8 mouse cellular contexts compared by ENCODE assay signal in the genomic region with DNA sequence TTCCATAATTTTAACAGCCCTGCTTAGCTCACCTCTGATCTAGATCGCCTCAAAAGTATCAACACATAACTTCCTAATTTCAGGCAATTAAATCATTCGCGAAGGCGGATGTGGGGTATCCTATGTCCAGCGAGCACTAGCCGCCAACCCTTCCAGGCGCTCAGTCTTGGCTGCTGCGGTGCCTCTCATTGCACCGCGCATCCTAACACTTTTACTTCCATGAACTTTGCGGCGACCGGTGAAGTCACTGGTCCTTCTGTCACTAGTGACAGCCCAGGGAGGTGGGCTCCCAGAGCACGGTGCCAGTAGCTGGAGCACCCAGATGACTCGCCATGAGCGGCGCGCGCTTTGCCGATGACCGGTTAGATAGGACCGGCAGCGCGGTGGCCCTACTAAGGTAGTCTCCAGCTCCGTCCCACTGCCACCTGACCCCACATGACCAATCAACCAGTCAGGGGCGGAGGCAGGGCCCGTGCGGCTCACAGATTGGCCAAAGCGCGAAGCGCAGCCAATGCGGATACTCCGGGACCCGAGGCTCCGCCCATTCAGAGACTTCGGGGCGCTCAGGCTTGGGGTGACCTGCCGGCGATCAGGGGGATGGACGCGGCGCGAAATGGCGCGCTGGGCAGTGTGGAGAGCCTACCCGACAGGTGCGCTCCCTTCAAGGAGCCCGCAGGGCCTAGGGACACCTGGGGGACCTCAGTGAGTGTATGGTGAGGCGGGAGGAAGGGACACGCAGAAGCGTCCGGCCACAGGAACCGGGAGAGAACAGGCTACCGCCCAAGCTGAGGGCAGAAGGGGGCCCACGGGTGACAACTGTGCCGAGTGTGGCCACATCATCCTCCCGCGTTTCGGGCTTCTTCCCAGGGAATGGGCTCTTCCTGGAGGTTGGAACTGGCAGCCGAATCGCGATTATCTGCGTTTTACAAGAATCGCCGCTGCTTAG. TPM values are rescaled to one million over a fixed set of nuclear protein-coding genes. Genes with fewer than 3 reads are reported as not detected.
DNase-seq lines count a peak whose midpoint lies in the region; ATAC-seq and TF ChIP-seq lines count a peak whose summit lies in the region.

A gene (plus strand): TSS at position 540 of the 946 bp plus-strand sequence.

- peak within 1 kb of the TSS; percentile 81 for H3K4me2 ChIP-seq in forebrain, postnatal 0 days (ENCODE audit: low read depth)
- H3K4me2 ChIP-seq in lung, embryonic 15.5 days: peak within 1 kb of the TSS; percentile 61

- DNase-seq in G1E (ENCODE audit: low spot score): peak; percentile 79
- DNase-seq in cerebellum, adult 2 months: peak; percentile 96 to 97
- peak; percentile 93 for DNase-seq in forebrain, postnatal 0 days
- DNase-seq in heart, postnatal 4 days: peak; percentile 94
- DNase-seq in layer of hippocampus, adult 8-10 months (ENCODE audit: low spot score in 2 of 2): peak; percentile 94 to 95
- DNase-seq in ovary, adult 18-20 months (ENCODE audit: low spot score): peak; percentile 89
- peak; percentile 93 for DNase-seq in thymus, postnatal 0 days (ENCODE audit: low spot score)

- H3K4me3 ChIP-seq in G1E (ENCODE audit: low read depth, low read length): peak within 1 kb of the TSS; percentile 73
- H3K4me3 ChIP-seq in cerebellum, adult 2 months (replicated peaks; ENCODE audit: insufficient read depth, low read depth, low read length): peak within 1 kb of the TSS; percentile 90
- peak within 1 kb of the TSS; percentile 83 for H3K4me3 ChIP-seq in forebrain, postnatal 0 days (ENCODE audit: low read depth, low read length)
- peak within 1 kb of the TSS; percentile 71 for H3K4me3 ChIP-seq in lung, embryonic 15.5 days

- H3K4me1 ChIP-seq in G1E (ENCODE audit: insufficient read depth, low read depth, low read length): peaks cover 18% of the 10 kb centered on the region
- no peaks in the 10 kb centered on the region; the same call in 1 of the 2 replicates for H3K4me1 ChIP-seq in cerebellum, adult 2 months (ENCODE audit: control insufficient read depth, insufficient read depth, low read length)
- no peaks in the 10 kb centered on the region for H3K4me1 ChIP-seq in forebrain, postnatal 0 days (ENCODE audit: insufficient read depth)
- peaks cover 13% of the 10 kb centered on the region; the same call in 1 of the 2 replicates for H3K4me1 ChIP-seq in lung, embryonic 15.5 days

- WGBS in cerebellum, adult 2 months: under 1% methylated on average over 65 of the region's 65 CpGs
- WGBS in forebrain, postnatal 0 days: under 1% methylated on average over 61 of the region's 65 CpGs
- 1% methylated on average over 55 of the region's 65 CpGs for WGBS in lung, embryonic 15.5 days

- no peak within 1 kb of the TSS for H3K27ac ChIP-seq in cerebellum, adult 2 months (ENCODE audit: insufficient read depth, low read length)
- no peak within 1 kb of the TSS for H3K27ac ChIP-seq in forebrain, postnatal 0 days (ENCODE audit: low read depth, low read length)
- H3K27ac ChIP-seq in lung, embryonic 15.5 days: no peak within 1 kb of the TSS

- H3K27me3 ChIP-seq in G1E (ENCODE audit: insufficient read depth, low read length): no peaks in the 10 kb centered on the region
- no peaks in the 10 kb centered on the region for H3K27me3 ChIP-seq in cerebellum, adult 2 months (ENCODE audit: control insufficient read depth, insufficient read depth, low read length)
- H3K27me3 ChIP-seq in forebrain, postnatal 0 days (ENCODE audit: insufficient read depth, low read length): no peaks in the 10 kb centered on the region
- no peaks in the 10 kb centered on the region for H3K27me3 ChIP-seq in lung, embryonic 15.5 days

- H3K9me3 ChIP-seq in G1E (replicated peaks): no peaks in the 10 kb centered on the region
- no peaks in the 10 kb centered on the region for H3K9me3 ChIP-seq in forebrain, postnatal 0 days (ENCODE audit: low read length)
- H3K9me3 ChIP-seq in lung, embryonic 15.5 days: no peaks in the 10 kb centered on the region

- peak; percentile 80 for TF ChIP-seq POLR2A in cerebellum, adult 2 months (IDR thresholded peaks at IDR 0.05; ENCODE audit: borderline replicate concordance, insufficient read depth, low read length)

- peak within 1 kb of the TSS; percentile 68 for H3K9ac ChIP-seq in forebrain, postnatal 0 days
- H3K9ac ChIP-seq in lung, embryonic 15.5 days: peak within 1 kb of the TSS; percentile 66

- no peak for TF ChIP-seq CTCF in G1E (IDR thresholded peaks at IDR 0.05; ENCODE audit: low read depth, low read length)
- TF ChIP-seq CTCF in cerebellum, adult 2 months (IDR thresholded peaks at IDR 0.05; ENCODE audit: borderline replicate concordance, insufficient read depth, low read depth, low read length): no peak
- TF ChIP-seq CTCF in forebrain, postnatal 0 days (IDR thresholded peaks at IDR 0.05; ENCODE audit: low read depth): no peak; the same call in 1 of the 2 replicates

- H3K36me3 ChIP-seq in G1E (replicated peaks): peaks cover 45% of the 10 kb centered on the region
- H3K36me3 ChIP-seq in forebrain, postnatal 0 days (ENCODE audit: insufficient read depth): no peaks in the 10 kb centered on the region
- H3K36me3 ChIP-seq in lung, embryonic 15.5 days: peaks cover 5% of the 10 kb centered on the region; the same call in 1 of the 2 replicates

- peak; percentile 83 for ATAC-seq in G1E (ENCODE audit: extremely low read depth, insufficient number of reproducible peaks, low FRiP score, poor library complexity, severe bottlenecking)
- ATAC-seq in forebrain, postnatal 0 days: peak; percentile 100
- peak; percentile 99 for ATAC-seq in lung, embryonic 15.5 days (ENCODE audit: borderline replicate concordance, extremely low read depth, low FRiP score, low TSS enrichment)

RNA-seq across cellular contexts. Expression of the gene that starts here (rescaled TPM):
- total RNA-seq in G1E (2014; fragmentation: Nextera tagmentation) (16.0 and 16.6 TPM in 2 replicates), G1E (2017) (8.1 and 10.5 TPM in 2 replicates)
- polyA plus RNA-seq in G1E (2012): 9.5 and 10.1 TPM in 2 replicates
- polyA plus RNA-seq in cerebellum, adult 2 months (2012; rRNA removed): 28.7 and 29.9 TPM in 2 replicates
- total RNA-seq in forebrain, postnatal 0 days (2014; rRNA removed): 6.7 and 8.7 TPM in 2 replicates
- 5.4 and 6.4 TPM in 2 replicates for polyA plus RNA-seq in forebrain, postnatal 0 days (2015; fragmentation: Nextera tagmentation; extraction: Ambion mirVana)
- 10 to 100 TPM; 14.4 to 17.5 TPM for total RNA-seq in heart, postnatal 4 days (2021)
- total RNA-seq in layer of hippocampus, adult 8-10 months (2022): 10 to 100 TPM; 21.8 to 24.6 (median 22.2) TPM
- polyA plus RNA-seq in lung, embryonic 15.5 days (2015; fragmentation: Nextera tagmentation; extraction: Ambion mirVana): 13.9 and 14.2 TPM in 2 replicates
- polyA plus RNA-seq in thymus, postnatal 0 days (2015; fragmentation: Nextera tagmentation; extraction: Ambion mirVana): 15.6 and 16.2 TPM in 2 replicates
